Mouse (Mus musculus): ENCODE measurements around the gene Pdap1. TPM values are rescaled to one million over a fixed set of nuclear protein-coding genes. Genes with fewer than 3 reads are reported as not detected.
A peak's percentile ranks its signal among the peaks of the same experiment; 100 is the strongest.
"Not testable (repeated sequence)": the region's sequence is repeated elsewhere in the genome, so short reads cannot be mapped to it uniquely, and the experiment has no call there.

Pdap1 gene
- total and polyA plus RNA-seq, 3 experiments, result 82.5 to 217 (median 95.0) TPM

- ATAC-seq (ENCODE audit: extremely low read depth, insufficient number of reproducible peaks, low FRiP score, poor library complexity, severe bottlenecking), result no peak
- TF ChIP-seq POLR2AphosphoS5 (IDR thresholded peaks at IDR 0.05; ENCODE audit: insufficient replicate concordance, low read depth, low read length) (no peak), GATA2 (IDR thresholded peaks at IDR 0.05; ENCODE audit: borderline replicate concordance, low read depth, low read length) (no peak), GATA1 (IDR thresholded peaks at IDR 0.05; ENCODE audit: borderline replicate concordance, low read length) (no peak), CTCF (IDR thresholded peaks at IDR 0.05; ENCODE audit: low read depth, low read length) (no peak), TAL1 (conservative IDR thresholded peaks at IDR 0.05; ENCODE audit: low read depth, low read length) (no peak)
- no peak overlapping the region for H3K4me3 ChIP-seq (ENCODE audit: low read depth, low read length)
- DNase-seq (ENCODE audit: low spot score), result no peak
- no peaks in the 10 kb centered on the region for H3K9me3 ChIP-seq (replicated peaks)
- no peaks in the 10 kb centered on the region for H3K27me3 ChIP-seq (ENCODE audit: insufficient read depth, low read length)
- H3K4me1 ChIP-seq (ENCODE audit: insufficient read depth, low read depth, low read length), result peaks cover 76% of the 10 kb centered on the region
- peaks cover 61% of the 10 kb centered on the region for H3K36me3 ChIP-seq (replicated peaks)
Observed at GRCm38 (mm10) chr5:145112566-145112965, 27.5 kb downstream of the Pdap1 start.

- DNase-seq (ENCODE audit: low spot score) (peak; percentile 36), ATAC-seq (ENCODE audit: extremely low read depth, insufficient number of reproducible peaks, low FRiP score, poor library complexity, severe bottlenecking) (peak; percentile 51)
- H3K4me3 ChIP-seq (ENCODE audit: low read depth, low read length), result peak overlapping the region; percentile 22; the same call in 1 of the 2 replicates
- TF ChIP-seq TAL1 (conservative IDR thresholded peaks at IDR 0.05; ENCODE audit: low read depth, low read length) (no peak), GATA1 (IDR thresholded peaks at IDR 0.05; ENCODE audit: borderline replicate concordance, low read length) (no peak), CTCF (IDR thresholded peaks at IDR 0.05; ENCODE audit: low read depth, low read length) (no peak), POLR2AphosphoS5 (IDR thresholded peaks at IDR 0.05; ENCODE audit: insufficient replicate concordance, low read depth, low read length) (no peak), GATA2 (IDR thresholded peaks at IDR 0.05; ENCODE audit: borderline replicate concordance, low read depth, low read length) (no peak)
- H3K4me1 ChIP-seq (ENCODE audit: insufficient read depth, low read depth, low read length), result peaks cover 55% of the 10 kb centered on the region
- H3K36me3 ChIP-seq (replicated peaks), result peaks cover 73% of the 10 kb centered on the region
- no peaks in the 10 kb centered on the region for H3K9me3 ChIP-seq (replicated peaks)
- no peaks in the 10 kb centered on the region for H3K27me3 ChIP-seq (ENCODE audit: insufficient read depth, low read length)
Observed at GRCm38 (mm10) chr5:145110401-145110800, 29.6 kb downstream of the Pdap1 start.

GRCm38 (mm10) chr5:145105694-145106275 is 34.3 kb downstream of the Pdap1 start:
- H3K4me3 ChIP-seq (ENCODE audit: low read depth, low read length), result no peak overlapping the region
- no peaks in the 10 kb centered on the region for H3K27me3 ChIP-seq (ENCODE audit: insufficient read depth, low read length)
- peaks cover 95% of the 10 kb centered on the region for H3K36me3 ChIP-seq (replicated peaks)
- ATAC-seq (ENCODE audit: extremely low read depth, insufficient number of reproducible peaks, low FRiP score, poor library complexity, severe bottlenecking) (no peak), DNase-seq (ENCODE audit: low spot score) (no peak)
- TF ChIP-seq GATA1 (IDR thresholded peaks at IDR 0.05; ENCODE audit: borderline replicate concordance, low read length) (no peak), CTCF (IDR thresholded peaks at IDR 0.05; ENCODE audit: low read depth, low read length) (no peak), GATA2 (IDR thresholded peaks at IDR 0.05; ENCODE audit: borderline replicate concordance, low read depth, low read length) (no peak), TAL1 (conservative IDR thresholded peaks at IDR 0.05; ENCODE audit: low read depth, low read length) (no peak), POLR2AphosphoS5 (IDR thresholded peaks at IDR 0.05; ENCODE audit: insufficient replicate concordance, low read depth, low read length) (no peak)
- H3K9me3 ChIP-seq (replicated peaks), result no peaks in the 10 kb centered on the region
- peaks cover 34% of the 10 kb centered on the region for H3K4me1 ChIP-seq (ENCODE audit: insufficient read depth, low read depth, low read length)

- no peak overlapping the region for H3K4me3 ChIP-seq (ENCODE audit: low read depth, low read length)
- H3K36me3 ChIP-seq (replicated peaks), result peaks cover 95% of the 10 kb centered on the region
- DNase-seq (ENCODE audit: low spot score) (no peak), ATAC-seq (ENCODE audit: extremely low read depth, insufficient number of reproducible peaks, low FRiP score, poor library complexity, severe bottlenecking) (no peak)
- no peaks in the 10 kb centered on the region for H3K9me3 ChIP-seq (replicated peaks)
- TF ChIP-seq POLR2AphosphoS5 (IDR thresholded peaks at IDR 0.05; ENCODE audit: insufficient replicate concordance, low read depth, low read length), result no peak
- TF ChIP-seq CTCF (IDR thresholded peaks at IDR 0.05; ENCODE audit: low read depth, low read length), result no peak
- TF ChIP-seq GATA2 (IDR thresholded peaks at IDR 0.05; ENCODE audit: borderline replicate concordance, low read depth, low read length), result no peak
- no peak for TF ChIP-seq TAL1 (conservative IDR thresholded peaks at IDR 0.05; ENCODE audit: low read depth, low read length)
- no peak for TF ChIP-seq GATA1 (IDR thresholded peaks at IDR 0.05; ENCODE audit: borderline replicate concordance, low read length)
- H3K4me1 ChIP-seq (ENCODE audit: insufficient read depth, low read depth, low read length), result peaks cover 30% of the 10 kb centered on the region
- H3K27me3 ChIP-seq (ENCODE audit: insufficient read depth, low read length), result no peaks in the 10 kb centered on the region
Observed at GRCm38 (mm10) chr5:145104328-145104727, 35.7 kb downstream of the Pdap1 start.

GRCm38 (mm10) chr5:145102706-145103105 is 37.3 kb downstream of the Pdap1 start:
- Histone ChIP-seq H3K27me3 (ENCODE audit: insufficient read depth, low read length) (no peaks in the 10 kb centered on the region), H3K4me1 (ENCODE audit: insufficient read depth, low read depth, low read length) (peaks cover 32% of the 10 kb centered on the region), H3K36me3 (replicated peaks) (peaks cover 91% of the 10 kb centered on the region), H3K9me3 (replicated peaks) (no peaks in the 10 kb centered on the region), H3K4me3 (ENCODE audit: low read depth, low read length) (no peak overlapping the region)
- ATAC-seq (ENCODE audit: extremely low read depth, insufficient number of reproducible peaks, low FRiP score, poor library complexity, severe bottlenecking) (0 out of 2 replicates have a peak, but pooled peaks have one; percentile 19), DNase-seq (ENCODE audit: low spot score) (no peak)
- no peak for TF ChIP-seq TAL1 (conservative IDR thresholded peaks at IDR 0.05; ENCODE audit: low read depth, low read length)
- TF ChIP-seq CTCF (IDR thresholded peaks at IDR 0.05; ENCODE audit: low read depth, low read length), result no peak
- TF ChIP-seq POLR2AphosphoS5 (IDR thresholded peaks at IDR 0.05; ENCODE audit: insufficient replicate concordance, low read depth, low read length), result no peak
- no peak for TF ChIP-seq GATA2 (IDR thresholded peaks at IDR 0.05; ENCODE audit: borderline replicate concordance, low read depth, low read length)
- no peak for TF ChIP-seq GATA1 (IDR thresholded peaks at IDR 0.05; ENCODE audit: borderline replicate concordance, low read length)

GRCm38 (mm10) chr5:145101451-145101850 is 38.6 kb downstream of the Pdap1 start:
- peaks cover 90% of the 10 kb centered on the region for H3K36me3 ChIP-seq (replicated peaks)
- ATAC-seq (ENCODE audit: extremely low read depth, insufficient number of reproducible peaks, low FRiP score, poor library complexity, severe bottlenecking); H3K27me3 ChIP-seq (ENCODE audit: insufficient read depth, low read length); DNase-seq (ENCODE audit: low spot score); H3K9me3 ChIP-seq (replicated peaks); H3K4me3 ChIP-seq (ENCODE audit: low read depth, low read length): not testable (repeated sequence)
- H3K4me1 ChIP-seq (ENCODE audit: insufficient read depth, low read depth, low read length), result peaks cover 39% of the 10 kb centered on the region

Measured in G1E (cell line).